Mouse (Mus musculus) embryonic facial prominence, embryonic 12.5 days (tissue): ENCODE data around the gene Garnl3. TPM values are rescaled to one million over a fixed set of nuclear protein-coding genes. Genes with fewer than 3 reads are reported as not detected.

ENCODE experiments used
- polyA plus RNA-seq: library from polyadenylated mRNA; unstranded; fragments of >200 nt; fragmentation: Nextera tagmentation; extraction: Ambion mirVana; gene quantifications from 2 replicates; pipeline ENCODE4 v1.2.1, GENCODE M21; 2016

Garnl3 gene
- polyA plus RNA-seq, 1 experiment from 2014 or later, result 14.3 TPM

Other genes with a start within 250 kb of the Garnl3 start
- 160 and 169 TPM in 2 replicates for gene Rpl12, start 170.1 kb downstream of the Garnl3 start, polyA plus RNA-seq
- 14.3 and 14.4 TPM in 2 replicates for gene Lrsam1, start 170.0 kb downstream of the Garnl3 start, polyA plus RNA-seq
- 24.3 and 25.5 TPM in 2 replicates for gene Slc2a8, start 149.6 kb downstream of the Garnl3 start, polyA plus RNA-seq
- 42.6 and 43.9 TPM in 2 replicates for gene Angptl2, start 84.4 kb upstream of the Garnl3 start, polyA plus RNA-seq
- gene Ralgps1, start 239.8 kb upstream of the Garnl3 start, polyA plus RNA-seq, result 4.8 and 6.8 TPM in 2 replicates